Mouse (Mus musculus) fibroblast of lung, adult 2 months (primary cell): ENCODE measurements around the gene Tbc1d23.
"Not testable (repeated sequence)": the region's sequence is repeated elsewhere in the genome, so short reads cannot be mapped to it uniquely, and the experiment has no call there.

Experiments used
- DNase-seq: peaks from one replicate; pipeline ENCODE4 v3.0.0-alpha.2; 2011; ENCODE audit warnings: low read depth

Tbc1d23 gene

GRCm38 (mm10) chr16:57231089-57231936 lies at the start of gene Tbc1d23:
Gene Tbc1d23, minus strand, starts transcription at chr16:57231504.
- peak; percentile 99 for DNase-seq

DNA sequence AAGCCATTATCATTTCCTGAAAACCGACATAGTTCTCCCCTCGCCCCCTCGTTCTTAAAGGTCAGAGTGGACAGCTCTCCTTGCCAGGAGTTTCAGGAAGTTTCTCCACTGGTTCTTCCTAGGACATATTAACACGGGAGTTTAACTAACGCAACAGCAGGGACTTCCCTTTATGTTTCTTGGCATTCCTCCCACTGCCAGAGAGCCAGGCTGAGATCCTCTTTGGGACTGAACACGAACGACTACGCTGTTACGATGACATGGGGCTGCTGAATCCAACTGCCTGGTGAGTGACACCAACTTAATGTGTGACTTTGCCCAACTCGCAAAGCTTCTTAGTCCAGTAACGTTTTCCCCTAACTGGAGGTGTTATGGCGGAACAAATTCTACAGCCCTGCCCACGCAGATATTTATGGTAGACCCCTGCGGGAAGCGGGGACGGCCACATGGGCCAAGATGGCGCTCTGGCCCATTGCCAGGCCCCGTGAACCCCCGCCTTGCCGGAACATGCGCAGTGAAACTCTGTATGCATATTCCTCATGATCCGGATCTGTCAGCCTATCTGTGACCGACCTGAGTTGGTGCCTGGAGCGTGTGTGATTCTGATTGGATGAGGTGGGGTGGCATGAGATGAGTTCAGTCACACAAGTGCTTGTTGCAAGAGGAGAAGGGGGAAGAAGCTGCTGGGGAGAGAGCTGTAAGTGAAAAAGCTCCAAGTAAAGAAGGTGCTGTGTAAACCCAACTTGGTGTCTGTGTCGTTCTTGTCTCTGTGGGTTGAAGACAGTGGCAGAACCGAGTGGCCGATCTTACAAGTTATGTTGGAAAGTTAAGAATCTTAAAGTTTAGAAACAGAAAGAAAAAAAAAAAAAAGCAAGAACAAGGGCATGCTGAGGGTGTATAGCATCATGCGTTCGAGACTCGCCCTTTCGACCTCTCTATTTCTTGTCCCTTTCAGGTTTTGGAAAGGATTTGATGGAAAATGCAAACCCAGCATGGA lies 49.2 kb upstream of the Tbc1d23 start:
- DNase-seq, result no peak

DNA sequence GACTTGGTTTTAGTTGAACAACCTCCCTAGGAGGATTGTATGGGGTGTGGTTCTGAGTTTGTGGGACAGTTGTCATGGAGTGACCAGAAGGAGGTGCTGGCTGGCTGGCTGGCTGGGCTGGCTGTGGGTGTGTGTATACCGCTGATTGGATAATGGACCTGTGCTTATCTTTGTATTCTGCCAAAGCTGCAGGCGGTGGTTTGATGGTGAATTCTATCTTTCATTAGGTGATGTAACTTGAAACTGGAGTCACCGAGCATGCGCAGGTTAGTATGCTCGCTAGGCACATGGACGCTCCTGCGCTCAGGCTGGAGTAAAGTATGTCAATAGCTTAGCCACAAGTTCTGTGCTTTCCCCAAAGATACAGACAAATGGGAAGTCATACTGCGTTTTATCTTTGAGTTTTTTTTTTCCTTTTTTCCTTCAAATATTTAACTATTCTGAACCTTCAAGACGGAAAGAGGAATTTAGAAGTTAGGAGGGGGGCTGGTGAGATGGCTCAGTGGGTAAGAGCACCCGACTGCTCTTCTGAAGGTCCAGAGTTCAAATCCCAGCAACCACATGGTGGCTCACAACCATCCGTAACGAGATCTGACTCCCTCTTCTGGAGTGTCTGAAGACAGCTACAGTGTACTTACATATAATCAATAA lies 47.8 kb upstream of the Tbc1d23 start:
- DNase-seq, result no peak

DNA sequence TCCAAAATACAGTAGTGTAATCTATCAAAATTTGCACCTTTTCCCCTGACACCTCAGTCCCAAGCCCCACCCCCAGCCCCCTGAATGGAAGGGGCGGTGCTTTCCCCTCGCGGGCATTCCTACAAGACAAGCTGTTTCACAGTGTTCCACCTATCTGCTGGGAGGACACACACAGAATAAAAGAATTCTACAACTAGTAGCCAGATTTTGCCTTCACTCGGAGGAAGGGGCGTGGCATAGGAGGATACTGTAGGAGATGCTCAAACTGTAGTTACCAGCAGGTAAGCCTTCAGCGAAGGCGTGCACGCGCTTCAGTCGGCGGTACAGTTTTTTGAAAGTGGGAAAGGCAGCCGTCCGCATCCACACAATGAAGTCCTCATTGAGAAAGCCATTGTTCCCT lies 38.4 kb upstream of the Tbc1d23 start:
- DNase-seq, result no peak

GRCm38 (mm10) chr16:57268058-57268841 lies 36.9 kb upstream of the Tbc1d23 start:
- no peak for DNase-seq

GRCm38 (mm10) chr16:57267068-57267467 lies 35.8 kb upstream of the Tbc1d23 start:
- DNase-seq, result no peak

GRCm38 (mm10) chr16:57260152-57260551 lies 28.8 kb upstream of the Tbc1d23 start:
- no peak for DNase-seq

DNA sequence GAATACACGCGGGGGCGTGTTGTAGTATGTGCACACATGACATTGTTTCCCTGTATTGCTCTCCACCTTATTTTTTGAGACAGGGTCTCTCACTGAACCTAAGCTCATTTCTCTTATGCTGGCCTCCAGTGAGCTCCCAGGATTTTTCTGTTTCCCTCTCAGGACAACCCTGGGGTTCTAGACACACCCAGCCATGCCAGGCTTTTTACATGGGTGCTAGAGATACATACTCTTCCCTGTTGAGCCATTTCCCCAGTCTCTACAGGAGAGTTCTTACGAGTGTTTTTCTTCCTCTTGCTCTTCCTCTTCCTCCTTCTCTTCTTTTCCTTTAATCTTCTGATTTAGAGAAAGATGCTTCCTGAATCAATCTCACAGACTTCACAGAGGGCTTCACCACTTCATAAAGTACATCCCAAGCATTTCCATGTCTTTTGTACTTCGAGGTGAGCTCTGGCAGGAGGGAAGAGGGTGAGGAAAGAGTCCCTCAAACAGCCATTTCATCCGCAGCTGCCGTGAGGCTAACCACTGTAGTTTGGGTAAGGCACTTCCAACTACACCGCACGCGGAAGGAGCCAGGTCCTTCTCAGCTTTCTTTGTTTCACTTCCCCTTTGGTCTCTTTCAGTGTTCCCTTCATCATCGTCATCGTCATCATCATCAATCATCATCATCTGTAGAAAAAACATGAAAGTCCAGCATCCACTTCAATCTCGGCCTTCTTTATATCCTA lies 28.2 kb upstream of the Tbc1d23 start:
- no peak for DNase-seq

DNA sequence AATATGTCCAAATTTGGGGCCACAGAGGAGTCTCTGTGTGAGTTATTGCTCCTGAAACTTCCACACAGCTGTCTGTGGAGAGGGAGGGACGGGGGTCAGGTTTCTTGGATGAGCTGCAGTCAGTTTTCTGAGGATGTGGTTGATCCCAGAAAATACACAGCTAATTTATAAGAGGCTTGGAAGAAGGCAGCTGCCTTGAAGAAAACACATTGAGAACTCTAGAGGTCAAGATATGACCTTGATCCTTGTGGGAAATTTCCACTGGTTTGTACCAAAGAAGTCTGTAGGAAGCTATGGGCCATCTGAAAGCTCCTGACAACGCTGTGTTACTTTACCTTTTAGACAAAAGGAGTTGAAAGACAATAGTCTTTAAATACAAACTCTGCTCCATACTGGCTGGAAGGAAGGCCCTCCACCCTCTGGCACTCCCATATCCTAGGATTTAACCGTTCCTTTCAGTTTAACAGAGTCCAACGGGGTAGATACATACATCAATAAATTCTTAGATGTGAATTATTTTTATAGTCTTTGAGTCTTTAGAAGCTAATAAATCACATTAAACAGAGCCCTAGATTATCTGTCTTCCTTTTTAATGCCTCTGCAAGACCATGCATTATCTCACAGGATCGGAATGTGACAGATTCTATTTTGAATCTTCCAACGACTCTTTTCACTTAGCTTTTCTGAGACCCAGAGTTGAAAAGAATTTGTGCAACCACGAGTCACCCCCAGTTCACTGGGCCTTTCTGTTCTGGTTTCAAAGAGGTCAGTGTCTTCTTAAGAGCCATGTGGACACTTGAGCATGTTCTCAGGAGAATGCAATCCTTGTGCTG lies 20.5 kb upstream of the Tbc1d23 start:
- DNase-seq, result no peak

DNA sequence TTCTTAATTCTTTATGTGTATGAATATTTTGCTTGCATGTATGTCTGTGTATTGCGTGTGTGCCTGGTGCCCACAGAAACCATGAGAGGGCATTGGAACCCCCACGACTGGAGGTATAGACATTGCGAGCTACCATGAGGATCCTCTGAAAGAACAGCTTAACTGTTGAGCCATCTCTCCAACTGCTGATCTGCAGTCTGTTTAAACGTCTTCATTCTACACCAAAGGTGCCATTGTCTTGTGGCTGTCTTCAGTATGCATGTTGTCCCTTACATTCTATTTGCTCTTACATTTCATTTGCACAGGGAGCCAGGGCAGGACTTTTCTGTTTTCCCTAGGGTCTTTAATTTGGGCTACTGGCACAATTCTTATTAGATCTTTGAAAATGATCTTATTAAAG lies 19.7 kb upstream of the Tbc1d23 start:
- no peak for DNase-seq

GRCm38 (mm10) chr16:57247464-57247863 lies 16.2 kb upstream of the Tbc1d23 start:
- DNase-seq, result no peak

GRCm38 (mm10) chr16:57246596-57246995 lies 15.3 kb upstream of the Tbc1d23 start:
- no peak for DNase-seq

DNA sequence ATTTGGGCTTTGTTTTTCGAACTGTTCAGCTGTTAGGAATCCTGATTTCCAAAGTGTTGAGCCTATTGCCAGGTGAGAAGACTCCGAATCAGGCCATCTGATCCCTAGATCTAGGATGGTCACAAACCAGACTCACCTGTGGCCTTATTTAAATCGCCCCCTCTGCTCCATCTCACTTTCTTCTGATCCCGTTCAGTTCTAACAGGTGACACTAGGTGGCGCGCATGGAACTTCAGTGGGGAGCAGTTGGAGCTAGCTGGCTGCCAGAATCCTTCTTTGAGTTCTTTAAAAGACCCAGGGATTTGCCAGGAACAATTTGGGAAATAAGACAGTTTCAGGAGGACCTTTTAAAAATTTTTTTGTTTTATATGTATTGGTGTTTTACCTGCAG lies 12.5 kb upstream of the Tbc1d23 start:
- no peak for DNase-seq

- no peak for DNase-seq
Observed at GRCm38 (mm10) chr16:57243205-57243857, 12.0 kb upstream of the Tbc1d23 start.

- DNase-seq, result no peak
Observed at GRCm38 (mm10) chr16:57242857-57243204, 11.5 kb upstream of the Tbc1d23 start.

DNA sequence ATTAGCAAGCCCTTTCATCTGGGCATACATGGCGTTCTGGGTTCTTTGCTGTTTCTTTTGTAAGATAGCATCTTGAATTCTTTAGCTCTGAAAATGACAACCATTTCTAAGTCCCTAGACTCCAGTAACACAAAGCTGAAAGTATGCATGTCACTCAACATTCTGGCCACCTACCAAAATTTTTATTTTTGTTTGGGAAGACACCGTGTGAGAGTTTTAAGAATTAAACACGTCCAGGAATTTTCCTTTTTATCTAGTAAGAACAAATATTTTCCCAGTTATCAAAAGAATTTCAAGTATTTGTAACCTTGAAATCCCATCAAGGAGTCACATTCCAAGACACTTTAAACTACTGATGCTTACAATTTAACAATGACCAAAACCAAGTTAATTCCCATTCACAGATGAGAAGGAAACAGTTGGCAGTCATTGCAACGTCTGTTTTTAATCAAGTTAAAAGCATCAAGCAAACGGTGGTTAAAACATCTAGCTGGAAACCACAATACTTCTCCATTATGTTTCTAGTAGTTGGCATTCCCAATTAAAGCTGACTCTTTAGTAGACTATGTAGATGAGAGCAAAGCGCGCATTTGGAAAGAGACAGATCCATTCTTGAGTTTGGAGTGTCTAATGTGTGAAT lies 4.7 kb upstream of the Tbc1d23 start:
- no peak for DNase-seq

GRCm38 (mm10) chr16:57231937-57232310 lies 620 bp upstream of the Tbc1d23 start:
- not testable (repeated sequence) for DNase-seq

- no peak for DNase-seq
Observed at GRCm38 (mm10) chr16:57226444-57226843, 4.9 kb downstream of the Tbc1d23 start.

DNA sequence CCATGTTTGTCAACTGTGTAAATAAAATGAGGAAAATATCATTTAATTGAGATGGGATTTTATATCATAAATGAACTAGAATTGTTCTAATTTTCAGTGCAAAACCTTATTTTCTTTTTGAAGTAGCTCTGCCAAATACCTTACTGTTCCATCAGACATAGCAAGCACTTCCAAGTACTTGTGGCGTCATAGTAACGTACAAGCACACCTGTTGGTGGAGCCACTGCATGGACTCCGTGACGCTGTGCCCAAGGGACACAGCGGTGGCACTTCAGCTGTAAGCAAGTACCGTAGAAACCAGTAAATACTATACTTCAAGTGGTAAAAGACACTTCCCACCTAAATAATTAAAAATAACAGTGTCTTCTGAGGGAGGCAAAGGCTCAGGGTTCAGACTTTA lies 10.9 kb downstream of the Tbc1d23 start:
- no peak for DNase-seq
